Mouse (Mus musculus) brain, embryonic 14.5 days (tissue): ENCODE measurements around the gene Heatr6.

Experiments
- CTCF ChIP-seq: fragments of 200-500 bp; IDR thresholded peaks from 2 replicates; pipeline ENCODE4 v1.5.1; 2012; ENCODE audit warnings: inconsistent platforms, mild to moderate bottlenecking, moderate library complexity, borderline replicate concordance; ENCODE audit not compliant: insufficient read depth, insufficient read length; ENCODE audit errors: extremely low read depth
- POLR2A ChIP-seq: fragments of 200-500 bp; IDR thresholded peaks from 2 replicates; pipeline ENCODE4 v1.6.1; 2012; ENCODE audit warnings: mild to moderate bottlenecking, inconsistent platforms, borderline replicate concordance; ENCODE audit not compliant: poor library complexity, insufficient read depth, insufficient read length, severe bottlenecking; ENCODE audit errors: extremely low read depth

DNA sequence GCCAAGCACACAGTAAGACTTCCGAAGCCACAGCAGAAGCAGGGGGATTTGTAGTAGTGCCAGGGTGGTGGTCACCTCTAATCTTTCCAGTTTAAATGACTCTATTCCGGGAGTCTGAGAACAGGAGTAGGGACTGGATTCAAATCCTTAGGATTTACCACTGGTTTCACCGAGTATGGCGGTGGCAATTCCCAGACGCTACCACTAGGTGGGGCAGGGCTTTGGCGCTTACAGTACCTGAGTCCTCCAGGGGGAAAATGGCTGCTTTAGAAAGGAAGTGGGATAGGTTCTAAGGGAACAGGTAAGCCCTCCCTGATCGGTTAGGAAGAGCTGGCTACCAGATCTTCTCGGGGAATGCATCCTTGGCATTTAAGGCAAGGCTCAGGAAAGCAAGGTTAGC, 78.9 kb downstream of the Heatr6 start:
- TF ChIP-seq POLR2A (no peak), CTCF (peak; percentile 71; the same call in 1 of the 2 replicates)
